Mouse (Mus musculus): ENCODE measurements at regions not wholly inside any gene's neighbourhood (a gene's known extent, or its start where the extent isn't known, plus 50 kb on each side); places are given as distances from the start of the nearest gene placed in this dataset.

- Histone ChIP-seq H3K36me3 (ENCODE audit: insufficient read depth, low read length) (no peaks in the 10 kb centered on the region), H3K4me2 (ENCODE audit: low read length) (no peak overlapping the region), H3K9me3 (replicated peaks; ENCODE audit: low read length) (no peaks in the 10 kb centered on the region), H3K4me1 (replicated peaks; ENCODE audit: insufficient read depth, low read length) (no peaks in the 10 kb centered on the region), H3K27me3 (ENCODE audit: insufficient read depth, low read length) (no peaks in the 10 kb centered on the region), H3K9ac (ENCODE audit: low read depth, low read length) (no peak overlapping the region), H3K4me3 (replicated peaks; ENCODE audit: low read depth, low read length) (no peak overlapping the region), H3K27ac (no peak overlapping the region)
- DNase-seq (ENCODE audit: low spot score) (no peak), ATAC-seq (replicated peaks; ENCODE audit: low FRiP score, low read depth) (no peak)
- WGBS, result 48% methylated on average over 2 of the region's 2 CpGs
- no peak for TF ChIP-seq CTCF (IDR thresholded peaks at IDR 0.05; ENCODE audit: low read depth)
These were observed 432.9 kb downstream of the Col11a1 start for GRCm38 (mm10) chr3:114463267-114463666.

- ATAC-seq (replicated peaks; ENCODE audit: low FRiP score, low read depth) (no peak), DNase-seq (ENCODE audit: low spot score) (no peak)
- Histone ChIP-seq H3K27ac (no peak overlapping the region), H3K36me3 (ENCODE audit: insufficient read depth, low read length) (no peaks in the 10 kb centered on the region), H3K4me2 (ENCODE audit: low read length) (no peak overlapping the region), H3K4me1 (replicated peaks; ENCODE audit: insufficient read depth, low read length) (no peaks in the 10 kb centered on the region), H3K9me3 (replicated peaks; ENCODE audit: low read length) (no peaks in the 10 kb centered on the region), H3K4me3 (replicated peaks; ENCODE audit: low read depth, low read length) (no peak overlapping the region), H3K27me3 (ENCODE audit: insufficient read depth, low read length) (no peaks in the 10 kb centered on the region), H3K9ac (ENCODE audit: low read depth, low read length) (no peak overlapping the region)
- TF ChIP-seq CTCF (IDR thresholded peaks at IDR 0.05; ENCODE audit: low read depth), result no peak
- 73% methylated on average over 5 of the region's 5 CpGs for WGBS
These were observed 433.6 kb downstream of the Col11a1 start for GRCm38 (mm10) chr3:114463714-114464545.

- no peaks in the 10 kb centered on the region for H3K36me3 ChIP-seq (ENCODE audit: insufficient read depth, low read length)
- no peak for TF ChIP-seq CTCF (IDR thresholded peaks at IDR 0.05; ENCODE audit: low read depth)
- DNase-seq (ENCODE audit: low spot score), result no peak
- H3K9ac ChIP-seq (ENCODE audit: low read depth, low read length), result no peak overlapping the region
- no peaks in the 10 kb centered on the region for H3K9me3 ChIP-seq (replicated peaks; ENCODE audit: low read length)
- no peak for ATAC-seq (replicated peaks; ENCODE audit: low FRiP score, low read depth)
- H3K4me1 ChIP-seq (replicated peaks; ENCODE audit: insufficient read depth, low read length), result no peaks in the 10 kb centered on the region
- no peaks in the 10 kb centered on the region for H3K27me3 ChIP-seq (ENCODE audit: insufficient read depth, low read length)
- WGBS, result 81% methylated on average over 2 of the region's 2 CpGs
- H3K4me2 ChIP-seq (ENCODE audit: low read length), result no peak overlapping the region
- H3K4me3 ChIP-seq (replicated peaks; ENCODE audit: low read depth, low read length), result no peak overlapping the region
- H3K27ac ChIP-seq, result no peak overlapping the region
These were observed 434.2 kb downstream of the Col11a1 start for GRCm38 (mm10) chr3:114464546-114464888.

GRCm38 (mm10) chr3:114483904-114484303 lies 420.0 kb upstream of the Olfm3 start:
- Histone ChIP-seq H3K9me3 (replicated peaks; ENCODE audit: low read length) (no peaks in the 10 kb centered on the region), H3K36me3 (ENCODE audit: insufficient read depth, low read length) (no peaks in the 10 kb centered on the region), H3K4me3 (replicated peaks; ENCODE audit: low read depth, low read length) (no peak overlapping the region), H3K4me2 (ENCODE audit: low read length) (no peak overlapping the region), H3K9ac (ENCODE audit: low read depth, low read length) (no peak overlapping the region), H3K4me1 (replicated peaks; ENCODE audit: insufficient read depth, low read length) (no peaks in the 10 kb centered on the region), H3K27me3 (ENCODE audit: insufficient read depth, low read length) (no peaks in the 10 kb centered on the region), H3K27ac (no peak overlapping the region)
- no peak for TF ChIP-seq CTCF (IDR thresholded peaks at IDR 0.05; ENCODE audit: low read depth)
- 76% methylated on average over 2 of the region's 2 CpGs for WGBS
- DNase-seq (ENCODE audit: low spot score), result no peak
- ATAC-seq (replicated peaks; ENCODE audit: low FRiP score, low read depth), result no peak

- H3K36me3 ChIP-seq (ENCODE audit: insufficient read depth, low read length), result no peaks in the 10 kb centered on the region
- 15% methylated on average over 7 of the region's 7 CpGs for WGBS
- peak; percentile 0 for DNase-seq (ENCODE audit: low spot score)
- no peak overlapping the region for H3K4me3 ChIP-seq (replicated peaks; ENCODE audit: low read depth, low read length)
- no peak overlapping the region for H3K9ac ChIP-seq (ENCODE audit: low read depth, low read length)
- no peak for ATAC-seq (replicated peaks; ENCODE audit: low FRiP score, low read depth)
- no peaks in the 10 kb centered on the region for H3K27me3 ChIP-seq (ENCODE audit: insufficient read depth, low read length)
- no peak overlapping the region for H3K27ac ChIP-seq
- H3K4me1 ChIP-seq (replicated peaks; ENCODE audit: insufficient read depth, low read length), result no peaks in the 10 kb centered on the region
- no peak for TF ChIP-seq CTCF (IDR thresholded peaks at IDR 0.05; ENCODE audit: low read depth)
- H3K4me2 ChIP-seq (ENCODE audit: low read length), result no peak overlapping the region
- no peaks in the 10 kb centered on the region for H3K9me3 ChIP-seq (replicated peaks; ENCODE audit: low read length)
These were observed 396.1 kb upstream of the Olfm3 start for GRCm38 (mm10) chr3:114507690-114508332.

- 48% methylated on average over 1 of the region's 1 CpGs for WGBS
- no peaks in the 10 kb centered on the region for H3K4me1 ChIP-seq (replicated peaks; ENCODE audit: insufficient read depth, low read length)
- H3K27ac ChIP-seq, result no peak overlapping the region
- H3K4me3 ChIP-seq (replicated peaks; ENCODE audit: low read depth, low read length), result no peak overlapping the region
- DNase-seq (ENCODE audit: low spot score) (no peak), ATAC-seq (replicated peaks; ENCODE audit: low FRiP score, low read depth) (no peak)
- no peaks in the 10 kb centered on the region for H3K36me3 ChIP-seq (ENCODE audit: insufficient read depth, low read length)
- TF ChIP-seq CTCF (IDR thresholded peaks at IDR 0.05; ENCODE audit: low read depth), result no peak
- H3K27me3 ChIP-seq (ENCODE audit: insufficient read depth, low read length), result no peaks in the 10 kb centered on the region
- no peak overlapping the region for H3K4me2 ChIP-seq (ENCODE audit: low read length)
- no peak overlapping the region for H3K9ac ChIP-seq (ENCODE audit: low read depth, low read length)
- no peaks in the 10 kb centered on the region for H3K9me3 ChIP-seq (replicated peaks; ENCODE audit: low read length)
These were observed 388.6 kb upstream of the Olfm3 start for GRCm38 (mm10) chr3:114515233-114515632.

Measured in kidney, postnatal 0 days (tissue).